Mouse (Mus musculus): ENCODE results near the gene Trak1.

GRCm38 (mm10) chr9:121315901-121316595 is 18.7 kb downstream of the Trak1 start:
- no peak for TF ChIP-seq EP300 (IDR thresholded peaks at IDR 0.05; ENCODE audit: low read depth)
- no peak for TF ChIP-seq CTCF (IDR thresholded peaks at IDR 0.05; ENCODE audit: low read depth)

All from liver, embryonic 14.5 days (tissue).